Mouse (Mus musculus): ENCODE data around the gene Mfrp.
A peak's percentile ranks its signal among the peaks of the same experiment; 100 is the strongest.

Gene Mfrp

GRCm38 (mm10) chr9:44078136-44078797 is 23.3 kb upstream of the Mfrp start:
- DNase-seq (ENCODE audit: low spot score in 2 of 2), result no peak

- peak in 1 of 2 experiments; percentile 48 for DNase-seq (ENCODE audit: low spot score in 2 of 2)
Observed at GRCm38 (mm10) chr9:44078955-44079756, 22.4 kb upstream of the Mfrp start.

GRCm38 (mm10) chr9:44079997-44080780 is 21.3 kb upstream of the Mfrp start:
- no peak for DNase-seq (ENCODE audit: low spot score in 2 of 2)

GRCm38 (mm10) chr9:44080953-44081352 is 20.6 kb upstream of the Mfrp start:
- DNase-seq (ENCODE audit: low spot score in 2 of 2), result no peak

GRCm38 (mm10) chr9:44081581-44081980 is 19.9 kb upstream of the Mfrp start:
- no peak for DNase-seq (ENCODE audit: low spot score in 2 of 2)

- no peak for DNase-seq (ENCODE audit: low spot score in 2 of 2)
Observed at GRCm38 (mm10) chr9:44082266-44082665, 19.3 kb upstream of the Mfrp start.

- DNase-seq (ENCODE audit: low spot score in 2 of 2), result peak; percentile 77 to 88
Observed at GRCm38 (mm10) chr9:44083392-44084121, 18.0 kb upstream of the Mfrp start.

GRCm38 (mm10) chr9:44084236-44084635 is 17.3 kb upstream of the Mfrp start:
- DNase-seq (ENCODE audit: low spot score in 2 of 2), result no peak

- peak; percentile 87 to 88 for DNase-seq (ENCODE audit: low spot score in 2 of 2)
Observed at GRCm38 (mm10) chr9:44084659-44085229, 16.8 kb upstream of the Mfrp start.

GRCm38 (mm10) chr9:44085276-44085675 is 16.3 kb upstream of the Mfrp start:
- no peak for DNase-seq (ENCODE audit: low spot score in 2 of 2)

GRCm38 (mm10) chr9:44085741-44086665 is 15.5 kb upstream of the Mfrp start:
- DNase-seq (ENCODE audit: low spot score in 2 of 2), result peak; percentile 64 to 76

GRCm38 (mm10) chr9:44086960-44087359 is 14.6 kb upstream of the Mfrp start:
- DNase-seq (ENCODE audit: low spot score in 2 of 2), result no peak

- DNase-seq (ENCODE audit: low spot score in 2 of 2), result peak; percentile 73 to 77
Observed at GRCm38 (mm10) chr9:44087761-44088455, 13.6 kb upstream of the Mfrp start.

GRCm38 (mm10) chr9:44088877-44089608 is 12.5 kb upstream of the Mfrp start:
- DNase-seq (ENCODE audit: low spot score in 2 of 2), result no peak

GRCm38 (mm10) chr9:44093612-44094503 is 7.7 kb upstream of the Mfrp start:
- peak; percentile 75 to 80 for DNase-seq (ENCODE audit: low spot score in 2 of 2)

GRCm38 (mm10) chr9:44094737-44095136 is 6.8 kb upstream of the Mfrp start:
- DNase-seq (ENCODE audit: low spot score in 2 of 2), result no peak

- no peak for DNase-seq (ENCODE audit: low spot score in 2 of 2)
Observed at GRCm38 (mm10) chr9:44095781-44096180, 5.7 kb upstream of the Mfrp start.

- DNase-seq (ENCODE audit: low spot score in 2 of 2), result no peak
Observed at GRCm38 (mm10) chr9:44096536-44096935, 5.0 kb upstream of the Mfrp start.

Data from right cerebral cortex, postnatal 36 days (tissue).